Mouse (Mus musculus): ENCODE results near the gene Armc9.

Armc9 gene

DNA sequence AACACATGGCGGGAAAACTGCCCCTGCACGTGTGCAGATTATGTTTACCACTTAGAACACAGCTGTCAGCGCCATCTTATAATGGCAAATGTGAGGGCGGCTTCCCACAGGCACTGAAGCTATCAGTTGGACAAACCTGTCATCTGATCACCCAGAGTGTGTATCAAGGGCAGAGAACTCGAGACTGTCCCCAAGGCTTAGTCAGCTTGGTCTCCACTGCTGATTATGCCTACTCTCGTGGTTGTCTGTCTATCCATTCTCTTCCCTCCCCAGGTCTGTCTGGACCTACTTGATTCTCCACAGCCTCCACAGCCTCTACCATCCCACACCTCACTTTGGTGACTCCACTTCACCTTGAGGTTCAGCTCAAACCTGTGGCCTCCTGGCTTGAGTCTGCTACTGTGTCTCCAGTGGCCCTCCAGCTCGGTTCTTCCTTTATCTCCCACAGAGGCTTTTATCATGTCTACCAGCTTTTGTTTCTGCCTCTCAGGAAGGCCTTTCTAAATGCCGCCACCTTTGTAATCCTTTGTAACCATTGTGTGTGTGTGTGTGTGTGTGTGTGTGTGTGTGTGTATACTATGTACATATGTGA lies 166.3 kb downstream of the Armc9 start:
- DNase-seq = no peak
